ENCODE assay signal across 14 mouse cellular contexts in the genomic region with DNA sequence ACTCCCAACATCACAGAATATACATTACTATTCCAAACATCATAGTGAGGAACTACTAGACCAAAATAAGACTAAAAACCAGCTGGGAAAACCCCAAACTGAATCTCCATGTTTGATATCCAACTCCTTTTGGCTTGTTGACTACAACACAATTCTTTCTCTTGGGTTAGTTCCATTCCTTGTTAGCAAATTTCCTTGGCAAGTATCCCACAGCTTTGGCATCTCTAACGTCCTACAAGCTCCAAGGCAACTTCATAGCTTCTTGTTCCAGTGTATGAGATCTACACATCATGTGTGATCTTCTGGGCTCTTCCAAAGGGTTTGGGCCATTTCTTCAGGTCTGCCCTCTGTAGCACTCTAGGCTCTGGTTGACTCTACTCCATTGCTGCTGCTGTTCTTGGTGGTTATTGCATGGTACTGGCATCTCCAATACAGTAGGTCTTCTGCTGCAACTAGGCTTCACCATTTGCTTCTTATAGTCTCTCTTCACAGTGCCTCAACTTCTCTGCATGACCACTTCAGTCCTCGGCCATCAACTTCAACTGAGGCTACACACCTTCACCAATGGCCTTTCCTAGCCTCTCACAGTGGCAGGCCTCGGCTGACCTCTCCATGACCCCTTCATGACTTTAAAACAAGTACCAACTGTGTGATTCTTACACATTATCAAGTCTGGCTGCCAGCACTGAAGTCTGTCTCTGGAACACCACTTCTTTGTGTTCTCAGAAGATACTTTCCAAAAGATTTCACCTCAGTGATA.
"Had no signal": no experiment of that assay in that cellular context is flagged by ENCODE, and none has a peak within 500 bp of the region (broad histone marks: within the 10 kb centered on the region; RNA-seq: fewer than 3 reads in every experiment).

No protein-coding gene starts in this region.

- H3K4me3 ChIP-seq: limb, embryonic 12.5 days; liver, embryonic 13.5 days; neural tube, embryonic 12.5 days had no signal

- ATAC-seq: liver, postnatal 0 days had no signal

- H3K27me3 ChIP-seq: limb, embryonic 12.5 days; neural tube, embryonic 12.5 days had no signal

- H3K9me3 ChIP-seq: limb, embryonic 12.5 days; liver, embryonic 13.5 days; neural tube, embryonic 12.5 days had no signal

- DNase-seq: kidney, postnatal 36 days; layer of hippocampus, adult 9-11 months; liver; liver, embryonic 13.5 days; liver, postnatal 0 days; midbrain, embryonic 14.5 days; retina, postnatal 1 day; right cerebral cortex, postnatal 4 days; spleen, adult 18-20 months; thymus, adult 18-20 months; thymus, postnatal 14 days had no signal

- H3K27ac ChIP-seq: kidney, postnatal 0 days; limb, embryonic 12.5 days; liver, embryonic 13.5 days; neural tube, embryonic 12.5 days had no signal

- H3K36me3 ChIP-seq: limb, embryonic 12.5 days; liver, embryonic 13.5 days; neural tube, embryonic 12.5 days had no signal

- H3K4me1 ChIP-seq: neural tube, embryonic 12.5 days had no signal

- H3K9ac ChIP-seq: limb, embryonic 12.5 days; liver, embryonic 13.5 days; liver, postnatal 0 days; neural tube, embryonic 12.5 days had no signal

- H3K4me2 ChIP-seq: limb, embryonic 12.5 days; liver, embryonic 13.5 days; neural tube, embryonic 12.5 days had no signal
